Mouse (Mus musculus): ENCODE results near the gene Vps37d. TPM values are rescaled to one million over a fixed set of nuclear protein-coding genes. Genes with fewer than 3 reads are reported as not detected.

Gene Vps37d
- total RNA-seq, 2 experiments from 2014 or later, result 1.9 to 2.5 TPM

DNA sequence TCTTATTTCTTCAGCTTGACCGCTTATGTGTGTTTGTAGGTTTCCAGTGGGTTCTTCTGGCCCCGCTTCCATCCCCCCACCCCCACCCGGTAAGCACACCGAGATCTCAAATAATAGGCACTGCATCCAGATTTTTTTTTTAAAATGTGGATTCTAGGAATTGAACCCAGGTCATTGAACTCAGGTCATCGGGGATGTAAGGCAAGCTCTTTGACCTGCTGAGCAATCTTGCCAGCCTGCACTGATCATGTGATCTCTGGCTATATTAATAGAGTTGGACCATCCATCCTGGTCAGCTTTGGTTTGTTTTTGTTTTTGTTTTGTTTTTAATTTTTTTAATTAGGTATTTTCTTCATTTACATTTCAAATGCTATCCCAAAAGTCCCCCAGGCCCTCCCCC lies 45.5 kb downstream of the Vps37d start:
- no peak for DNase-seq (ENCODE audit: low spot score in 2 of 2)

DNA sequence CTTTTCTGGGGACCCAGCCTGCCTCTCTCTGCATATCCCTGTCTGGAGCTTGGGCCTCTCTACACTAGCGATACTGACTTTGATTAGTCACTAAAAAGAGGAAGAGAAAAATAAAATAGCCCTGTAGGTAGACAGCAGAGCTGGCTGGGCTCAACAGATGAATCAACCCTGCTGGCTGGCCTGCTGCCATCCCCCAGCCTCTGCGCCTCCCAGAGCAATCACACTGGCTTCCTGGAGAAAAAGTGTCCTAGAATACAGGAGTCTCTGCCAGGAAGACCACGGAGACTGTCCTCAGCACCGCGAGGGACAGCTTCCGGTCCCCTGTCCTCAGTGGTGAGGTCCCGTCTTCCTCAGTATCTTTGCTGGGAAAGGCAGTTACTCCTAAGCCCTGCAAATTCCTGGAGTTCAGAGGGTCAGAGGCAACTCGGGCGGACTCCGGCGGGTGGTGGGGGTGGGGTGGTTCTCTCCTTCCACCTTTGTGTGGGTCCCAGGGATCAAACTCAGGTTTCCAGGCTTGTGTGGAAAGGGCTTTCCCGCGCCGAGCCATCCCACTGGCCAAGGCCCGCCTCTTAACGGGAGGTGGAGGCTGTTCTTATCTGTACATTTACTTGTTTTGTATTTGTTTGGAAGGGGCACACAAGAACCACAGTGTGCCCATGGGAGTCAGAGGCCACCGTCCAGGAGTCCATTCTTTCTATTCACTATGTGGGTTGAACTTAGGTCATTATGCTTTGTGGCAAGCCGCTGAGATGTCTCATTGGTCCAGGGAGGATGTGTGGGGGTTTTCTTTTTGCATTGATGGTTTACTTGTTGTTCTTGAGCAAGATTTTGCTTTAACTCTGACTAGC lies 48.8 kb downstream of the Vps37d start:
- peak; percentile 65 to 69 for DNase-seq (ENCODE audit: low spot score in 2 of 2)

DNA sequence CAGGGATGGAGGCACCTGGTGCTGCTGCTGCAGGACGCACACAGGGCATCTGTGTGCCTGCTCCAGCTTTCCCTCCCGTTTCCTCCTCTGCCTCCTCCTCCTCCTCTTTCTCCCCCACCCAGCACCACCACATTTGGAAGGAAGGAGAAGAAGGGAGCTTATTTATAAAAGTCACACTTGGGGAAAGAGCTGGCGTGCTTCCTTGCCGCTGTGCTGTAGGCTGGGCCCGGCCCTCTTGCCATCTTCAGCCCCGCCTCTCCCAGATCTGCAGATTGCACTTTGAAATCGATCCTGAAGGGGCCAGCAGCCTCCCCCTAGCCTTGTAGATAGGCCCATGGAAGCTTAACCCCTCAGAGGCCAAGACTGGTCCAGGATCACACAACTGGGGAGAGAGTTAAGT lies 52.2 kb downstream of the Vps37d start:
- no peak for DNase-seq (ENCODE audit: low spot score in 2 of 2)

DNA sequence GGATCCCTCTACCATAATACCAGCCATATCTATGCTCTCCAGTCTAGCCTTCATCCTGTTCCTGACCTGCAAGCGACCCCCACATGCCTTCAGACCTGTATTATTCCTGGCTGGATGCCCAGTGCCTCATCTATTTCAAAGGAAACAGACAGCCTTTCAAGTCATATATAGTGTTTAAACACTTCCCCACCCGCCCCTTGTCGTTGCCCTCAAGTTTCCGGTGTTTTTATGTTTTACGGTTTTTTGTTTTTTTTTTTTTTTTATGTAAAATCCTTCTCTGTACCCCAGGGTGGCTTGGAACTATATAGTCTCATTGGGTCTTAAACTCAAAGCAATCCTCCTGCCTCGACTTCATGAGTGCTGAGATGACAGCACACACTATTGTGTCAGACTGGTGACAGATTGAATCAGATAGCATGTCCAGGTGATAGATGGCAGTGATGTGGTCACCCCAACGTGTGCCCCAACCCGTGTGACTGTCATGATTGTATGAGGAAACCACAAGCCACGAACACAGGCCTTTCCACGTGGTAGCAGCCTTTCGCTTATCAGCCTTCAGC lies 53.3 kb downstream of the Vps37d start:
- no peak for DNase-seq (ENCODE audit: low spot score in 2 of 2)

DNA sequence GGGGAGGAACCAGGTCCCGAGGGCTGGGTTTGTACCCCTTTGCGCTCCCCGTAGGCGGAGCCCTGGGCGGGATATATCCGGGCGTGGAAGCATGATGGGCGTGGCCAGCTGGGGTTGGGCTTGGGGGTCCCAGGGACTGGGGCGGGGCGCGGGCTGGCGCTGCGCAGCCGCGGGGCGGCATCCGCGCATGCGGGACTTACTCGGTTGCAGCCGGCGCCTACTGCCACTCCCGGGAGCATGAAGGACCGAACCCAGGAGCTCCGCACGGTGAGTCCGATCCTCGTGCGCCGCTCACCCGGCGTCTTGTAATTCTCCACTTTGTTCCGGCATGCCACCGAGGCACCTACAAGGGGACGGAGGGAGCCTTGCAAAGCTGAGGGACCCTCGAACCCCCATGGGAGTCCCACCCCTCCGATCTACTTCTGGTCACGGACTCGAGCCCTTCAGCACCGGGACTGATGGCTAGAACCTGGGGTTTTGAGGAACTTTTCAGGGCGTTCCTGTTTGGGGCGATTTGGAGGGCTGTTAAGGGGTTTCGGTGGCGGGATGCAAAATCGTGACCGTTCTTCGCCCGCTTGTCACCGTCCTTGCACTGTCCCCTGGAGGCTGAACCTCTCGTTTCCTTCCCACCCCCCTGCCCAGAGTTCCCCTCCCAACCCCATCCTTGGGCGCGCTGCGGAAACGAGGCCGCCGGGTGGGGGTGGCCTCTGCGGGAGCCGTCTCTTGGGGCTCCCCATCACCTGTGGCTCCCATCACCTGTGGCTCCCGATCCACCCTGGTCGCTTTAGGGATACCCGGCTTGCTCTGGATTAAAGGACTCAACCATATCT lies 54.5 kb downstream of the Vps37d start, which contains the start of gene Stx1a:
TSS of gene Stx1a (plus strand) at position 139 of the 830 bp plus-strand sequence.
- DNase-seq (ENCODE audit: low spot score in 2 of 2), result peak; percentile 84

Other genes with a start within 250 kb of the Vps37d start
- not detected for gene Tmem270, start 171.5 kb downstream of the Vps37d start, total RNA-seq (2021)
- not detected for gene Cldn13, start 162.7 kb downstream of the Vps37d start, total RNA-seq (2021)
- gene Mettl27, start 145.9 kb downstream of the Vps37d start, total RNA-seq (2021), result 10 to 100 TPM; 23.1 to 23.6 TPM
- gene Cldn4, start 131.3 kb downstream of the Vps37d start, total RNA-seq (2021), result not detected
- gene Cldn3, start 92.1 kb downstream of the Vps37d start, total RNA-seq (2021), result under 1 TPM; 0.50 to 0.54 TPM
- gene Abhd11, start 69.1 kb downstream of the Vps37d start, total RNA-seq (2021), result 10 to 100 TPM; 52.3 to 59.7 TPM
- 1 to 10 TPM; 6.0 to 7.2 TPM for gene Stx1a, start 54.8 kb downstream of the Vps37d start, total RNA-seq (2021)
- 10 to 100 TPM; 25.8 to 30.3 TPM for gene Dnajc30, start 14.1 kb downstream of the Vps37d start, total RNA-seq (2021)
- gene Bud23, start 13.3 kb downstream of the Vps37d start, total RNA-seq (2021), result 10 to 100 TPM; 45.7 to 55.0 TPM
- 100 to 1,000 TPM in 1 of 2 experiments, 10 to 100 TPM in 1; 67.0 to 169 TPM for gene Mlxipl, start 11.6 kb upstream of the Vps37d start, total RNA-seq (2021)
- gene Tbl2, start 71.4 kb upstream of the Vps37d start, total RNA-seq (2021), result 10 to 100 TPM; 20.6 to 29.5 TPM
- gene Bcl7b, start 90.0 kb upstream of the Vps37d start, total RNA-seq (2021), result 10 to 100 TPM; 74.1 to 77.2 TPM
- 10 to 100 TPM; 79.1 to 88.7 TPM for gene Baz1b, start 109.0 kb upstream of the Vps37d start, total RNA-seq (2021)
- gene Fzd9, start 173.0 kb upstream of the Vps37d start, total RNA-seq (2021), result 10 to 100 TPM in 1 of 2 experiments, 1 to 10 TPM in 1; 3.0 to 10.5 TPM

Data from adrenal gland, adult 18-20 months (tissue).